Mouse (Mus musculus) bone marrow, adult 2 months (tissue): ENCODE measurements around the gene 1520401A03Rik. TPM values are rescaled to one million over a fixed set of nuclear protein-coding genes. Genes with fewer than 3 reads are reported as not detected.
A peak's percentile ranks its signal among the peaks of the same experiment; 100 is the strongest.

ENCODE experiments used
- H3K27ac ChIP-seq: fragments of 200-500 bp; 2 replicates; pipeline ENCODE4 v1.5.1; 2012; ENCODE audit warnings: low read depth, mild to moderate bottlenecking, control low read depth, inconsistent platforms, low read length; ENCODE audit not compliant: control insufficient read depth, poor library complexity, insufficient read depth
- H3K4me1 ChIP-seq: fragments of 200-500 bp; 2 replicates; pipeline ENCODE4 v1.6.1; 2011; ENCODE audit warnings: low read length; ENCODE audit not compliant: control insufficient read depth, insufficient read depth
- H3K4me3 ChIP-seq: fragments of 200-500 bp; replicated peaks from 2 replicates; pipeline ENCODE3; 2011; ENCODE audit warnings: mild to moderate bottlenecking, low read depth, low read length, control low read depth; ENCODE audit not compliant: control insufficient read depth
- CTCF ChIP-seq: fragments of 200-500 bp; IDR thresholded peaks from 2 replicates; pipeline ENCODE4 v1.5.1; 2011; ENCODE audit warnings: low read length, control low read depth; ENCODE audit not compliant: control insufficient read depth, insufficient read depth
- POLR2A ChIP-seq: fragments of 200-500 bp; IDR thresholded peaks from 2 replicates; pipeline ENCODE4 v1.6.1; 2011; ENCODE audit warnings: low read depth, mild to moderate bottlenecking, control low read depth, low read length, borderline replicate concordance; ENCODE audit not compliant: control insufficient read depth
- WGBS: fragments of 180-500 bp; shearing (Covaris S2); methylation state at CpG from one replicate; pipeline ENCODE4 v1.1.7; 2018; 5-methylcytosine and 5-hydroxymethylcytosine counted together
- polyA plus RNA-seq: library from polyadenylated mRNA; stranded (reverse); fragments of >200 nt; gene quantifications from 2 replicates; pipeline ENCODE4 v1.2.4, GENCODE M21; 2011; ENCODE audit warnings: low replicate concordance; ENCODE audit not compliant: missing spikeins, insufficient read depth, insufficient read length

1520401A03Rik gene
- polyA plus RNA-seq, 1 experiment: 3.5 TPM

GRCm38 (mm10) chr17:23740136-23740584, 17.6 kb upstream of the 1520401A03Rik start:
- under 1% methylated on average over 46 of the region's 46 CpGs for WGBS
- peaks cover 1% of the 10 kb centered on the region for H3K4me1 ChIP-seq
- TF ChIP-seq POLR2A: peak; percentile 49; the same call in 1 of the 2 replicates
- TF ChIP-seq CTCF: no peak
- peak overlapping the region; percentile 20; the same call in 1 of the 2 replicates for H3K27ac ChIP-seq
- peak overlapping the region; percentile 67 for H3K4me3 ChIP-seq

- 4% methylated on average over 48 of the region's 48 CpGs for WGBS
- Histone ChIP-seq H3K27ac (peak overlapping the region; percentile 20; the same call in 1 of the 2 replicates), H3K4me1 (peaks cover 1% of the 10 kb centered on the region), H3K4me3 (peak overlapping the region; percentile 67)
- no peak for TF ChIP-seq CTCF
- no peak for TF ChIP-seq POLR2A
Observed at GRCm38 (mm10) chr17:23739202-23740135, 16.9 kb upstream of the 1520401A03Rik start.

DNA sequence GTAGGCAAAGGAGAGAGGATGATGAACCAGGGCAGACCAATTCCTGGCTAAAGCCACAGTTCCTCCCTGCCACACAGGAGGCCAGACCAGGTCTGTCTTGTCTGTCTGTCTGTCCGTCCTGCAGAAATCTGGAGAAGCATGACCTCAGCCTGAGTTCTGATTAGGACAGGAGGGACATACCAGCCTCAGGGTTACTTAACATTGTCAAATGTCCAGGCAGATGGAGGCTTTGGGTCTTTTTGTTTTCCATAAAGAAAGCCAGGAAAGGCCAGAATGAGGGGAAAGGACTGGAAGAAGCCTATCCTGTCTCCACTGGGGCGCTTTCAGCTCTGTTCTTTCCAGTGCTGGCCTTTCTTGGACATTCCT, 16.2 kb upstream of the 1520401A03Rik start:
- Histone ChIP-seq H3K4me3 (no peak overlapping the region), H3K4me1 (peaks cover 1% of the 10 kb centered on the region), H3K27ac (no peak overlapping the region)
- TF ChIP-seq POLR2A (no peak), CTCF (no peak)
- 80% methylated on average over 2 of the region's 2 CpGs for WGBS

DNA sequence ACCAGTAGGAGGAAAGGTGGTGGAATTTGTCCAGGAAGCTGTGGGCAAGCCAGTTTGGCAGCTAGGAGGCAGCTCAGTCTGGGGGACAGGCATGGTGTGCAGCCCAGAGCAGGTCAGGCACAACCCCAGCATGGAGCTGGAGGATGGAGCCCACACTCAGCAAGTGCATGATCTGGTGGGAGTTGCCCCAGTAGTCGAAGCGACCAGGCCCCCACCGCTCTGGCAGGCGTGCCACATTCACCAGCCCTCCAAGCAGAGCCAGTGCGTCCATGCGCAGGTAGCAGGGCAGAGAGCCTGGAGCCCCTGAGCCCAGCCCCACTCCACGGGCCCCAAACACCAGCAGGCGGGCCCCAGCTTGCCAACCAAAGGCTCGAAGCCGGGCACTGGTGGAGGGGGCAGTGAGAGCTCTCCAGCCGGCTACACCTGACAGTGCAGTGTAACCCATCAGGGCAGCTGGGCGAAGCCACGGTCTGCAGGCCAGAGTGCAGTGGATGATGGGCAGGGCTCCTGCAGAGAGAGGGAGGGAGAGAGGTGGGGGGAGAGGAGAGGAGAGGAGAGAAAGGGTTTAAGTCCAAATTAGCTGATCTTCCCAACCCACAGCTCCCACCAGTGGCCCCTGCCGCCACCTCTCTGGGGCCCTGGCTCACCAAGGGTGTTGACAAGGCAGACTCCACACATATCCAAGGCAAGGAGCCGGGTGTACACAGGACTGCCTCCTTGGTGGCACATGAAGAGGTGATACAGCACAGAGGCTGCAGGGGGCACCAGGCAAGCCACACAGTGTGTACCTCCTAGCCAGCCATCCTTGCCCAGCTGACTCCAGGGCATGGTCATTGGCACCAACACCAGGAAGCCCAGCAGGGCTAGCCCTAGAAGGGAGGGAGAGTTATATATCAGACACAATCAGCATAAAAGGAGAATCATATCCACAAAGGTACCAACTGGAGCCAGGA, 15.2 kb upstream of the 1520401A03Rik start:
- WGBS: 85% methylated on average over 15 of the region's 15 CpGs
- no peak overlapping the region for H3K27ac ChIP-seq
- H3K4me1 ChIP-seq: peaks cover 1% of the 10 kb centered on the region
- H3K4me3 ChIP-seq: no peak overlapping the region
- TF ChIP-seq CTCF (no peak), POLR2A (no peak)

DNA sequence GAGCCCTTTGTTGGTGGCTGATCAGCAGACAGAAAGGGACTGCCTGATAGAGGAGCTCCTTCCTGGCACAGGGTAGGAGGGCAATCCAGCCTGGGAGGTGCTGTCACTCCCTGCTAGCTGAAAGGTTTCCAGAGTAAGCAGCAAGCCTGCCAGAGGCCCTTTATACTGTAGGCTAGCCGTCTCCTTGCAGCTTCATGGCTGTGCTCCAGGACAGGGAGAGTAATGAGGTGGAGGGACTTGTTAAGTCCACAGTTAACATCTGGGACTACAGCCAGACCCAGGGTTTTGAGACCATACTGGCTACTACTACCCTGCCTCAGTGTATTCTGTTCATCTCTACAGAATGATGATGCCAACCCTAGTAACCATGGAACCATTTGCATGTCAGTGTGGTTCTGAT, 11.8 kb upstream of the 1520401A03Rik start:
- Histone ChIP-seq H3K4me3 (no peak overlapping the region), H3K4me1 (no peaks in the 10 kb centered on the region), H3K27ac (no peak overlapping the region)
- WGBS: 95% methylated on average over 1 of the region's 1 CpGs
- TF ChIP-seq CTCF (no peak), POLR2A (no peak)

DNA sequence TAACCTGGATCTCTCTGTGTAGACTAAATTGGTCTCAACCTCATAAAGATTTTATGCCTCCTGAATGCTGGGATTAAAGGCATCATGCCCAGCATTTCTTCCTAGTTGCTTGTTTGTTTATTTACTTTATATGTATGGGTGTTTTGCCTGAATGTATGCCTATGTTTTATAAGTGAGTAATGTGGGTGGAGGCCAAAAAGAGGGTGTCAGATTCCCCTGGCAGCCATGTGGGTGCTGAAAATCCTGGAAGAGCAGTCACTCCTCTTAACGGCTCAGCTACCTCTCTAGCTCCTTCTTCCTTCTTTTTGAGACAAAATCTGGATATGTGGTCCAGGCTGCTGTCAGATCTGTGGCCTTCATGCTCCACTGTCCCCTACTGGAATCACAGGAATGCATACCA, 7.9 kb upstream of the 1520401A03Rik start:
- H3K4me3 ChIP-seq: no peak overlapping the region
- TF ChIP-seq POLR2A: no peak
- no peak for TF ChIP-seq CTCF
- no peaks in the 10 kb centered on the region; the same call in 1 of the 2 replicates for H3K4me1 ChIP-seq
- no peak overlapping the region for H3K27ac ChIP-seq
- WGBS: 77% methylated on average over 1 of the region's 1 CpGs

DNA sequence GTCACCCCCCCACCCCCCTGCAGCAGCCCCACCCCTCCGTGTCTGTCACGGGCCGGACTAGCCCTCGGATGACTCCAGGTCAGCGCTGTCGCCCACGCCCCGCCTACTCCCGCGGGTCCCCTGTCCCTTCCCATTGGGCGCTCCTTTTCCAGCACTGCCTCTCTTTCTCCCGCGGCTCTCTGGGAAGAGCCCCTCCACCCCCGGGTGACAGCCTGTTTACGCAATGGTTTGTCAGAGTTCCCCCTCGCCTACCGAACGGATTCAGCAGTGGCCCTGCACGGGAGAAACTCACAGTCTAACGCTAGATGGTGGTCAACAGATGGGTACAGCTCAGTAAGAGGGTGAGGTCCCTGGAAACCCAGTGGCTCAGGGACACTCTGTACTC, 4.2 kb upstream of the 1520401A03Rik start:
- Histone ChIP-seq H3K4me3 (peak overlapping the region; percentile 74), H3K27ac (peak overlapping the region; percentile 15; the same call in 1 of the 2 replicates), H3K4me1 (no peaks in the 10 kb centered on the region; the same call in 1 of the 2 replicates)
- WGBS: 1% methylated on average over 19 of the region's 20 CpGs
- no peak for TF ChIP-seq CTCF
- TF ChIP-seq POLR2A: no peak
